Mouse (Mus musculus) hindbrain, embryonic 14.5 days (tissue): Measurements from ENCODE around the gene Krtap19-9b. TPM values are rescaled to one million over a fixed set of nuclear protein-coding genes. Genes with fewer than 3 reads are reported as not detected.

ENCODE experiments used
- ATAC-seq: fragments of 200-750 bp; cut with Nextera tagmentation; 2 replicates; pipeline ENCODE4 v1.8.0; 2017; ENCODE audit warnings: moderate number of reproducible peaks, mild to moderate bottlenecking, moderate TSS enrichment, moderate library complexity; ENCODE audit not compliant: low FRiP score
- DNase-seq: peaks from one replicate; pipeline ENCODE4 v3.0.0-alpha.2; 2015; ENCODE audit warnings: low spot score
- H3K27ac ChIP-seq: fragments of 300-500 bp; sonication (generic); 2 replicates; pipeline ENCODE4 v1.5.1; 2014; ENCODE audit warnings: mild to moderate bottlenecking, moderate library complexity
- H3K27me3 ChIP-seq: fragments of 300-500 bp; sonication (generic); 2 replicates; pipeline ENCODE4 v1.6.1; 2014; ENCODE audit warnings: mild to moderate bottlenecking, low read length, mixed read lengths; ENCODE audit not compliant: control insufficient read depth, insufficient read depth
- H3K36me3 ChIP-seq: fragments of 300-500 bp; sonication (generic); replicated peaks from 2 replicates; pipeline ENCODE4 v1.6.1; 2014; ENCODE audit not compliant: control insufficient read depth, insufficient read depth
- H3K4me1 ChIP-seq: fragments of 300-500 bp; sonication (generic); replicated peaks from 2 replicates; pipeline ENCODE4 v1.6.1; 2014; ENCODE audit warnings: antibody characterized with exemption, low read length, mixed read lengths; ENCODE audit not compliant: control insufficient read depth, insufficient read depth
- H3K4me2 ChIP-seq: fragments of 300-500 bp; sonication (generic); replicated peaks from 2 replicates; pipeline ENCODE4 v1.6.1; 2014; ENCODE audit warnings: mild to moderate bottlenecking, moderate library complexity
- H3K4me3 ChIP-seq: fragments of 300-500 bp; sonication (generic); replicated peaks from 2 replicates; pipeline ENCODE4 v1.5.1; 2014; ENCODE audit warnings: mild to moderate bottlenecking, low read length
- H3K9ac ChIP-seq: fragments of 300-500 bp; sonication (generic); 2 replicates; pipeline ENCODE4 v1.6.1; 2014
- H3K9me3 ChIP-seq: fragments of 300-500 bp; sonication (generic); 2 replicates; pipeline ENCODE4 v1.6.1; 2016; ENCODE audit warnings: low read length; ENCODE audit not compliant: control insufficient read depth
- WGBS: fragments of 180-500 bp; shearing (Covaris S2); extraction: QIAGEN DNeasy Blood & Tissue Kit; methylation state at CpG from one replicate; pipeline ENCODE4 v1.1.7; 2014; 5-methylcytosine and 5-hydroxymethylcytosine counted together
- polyA plus RNA-seq: library from polyadenylated mRNA; unstranded; fragments of >200 nt; fragmentation: Nextera tagmentation; extraction: Ambion mirVana; gene quantifications from 2 replicates; pipeline ENCODE4 v1.2.1, GENCODE M21; 2014

The Krtap19-9b gene
- polyA plus RNA-seq = not detected in 2 replicates

GRCm38 (mm10) chr16:88932165-88932564 is at the start of gene Krtap19-9b:
Gene Krtap19-9b, minus strand, starts transcription at chr16:88932265.
- no peak for ATAC-seq
- Histone ChIP-seq H3K9me3 (no peaks in the 10 kb centered on the region), H3K27me3 (no peaks in the 10 kb centered on the region), H3K4me2 (no peak within 1 kb of the TSS), H3K4me3 (no peak within 1 kb of the TSS), H3K27ac (no peak within 1 kb of the TSS), H3K36me3 (no peaks in the 10 kb centered on the region), H3K9ac (no peak within 1 kb of the TSS), H3K4me1 (no peaks in the 10 kb centered on the region)
- no peak for DNase-seq
- WGBS = 96% methylated on average over 3 of the region's 3 CpGs

GRCm38 (mm10) chr16:88962773-88963172 is 30.7 kb upstream of the Krtap19-9b start, which contains the start of gene Krtap16-3:
Gene Krtap16-3, minus strand, starts transcription at chr16:88962873.
- DNase-seq (no peak), ATAC-seq (no peak)
- no peaks in the 10 kb centered on the region for H3K27me3 ChIP-seq
- no peak within 1 kb of the TSS for H3K4me3 ChIP-seq
- WGBS = 89% methylated on average over 7 of the region's 7 CpGs
- no peak within 1 kb of the TSS for H3K9ac ChIP-seq
- no peaks in the 10 kb centered on the region for H3K36me3 ChIP-seq
- H3K27ac ChIP-seq = no peak within 1 kb of the TSS
- no peak within 1 kb of the TSS for H3K4me2 ChIP-seq
- H3K4me1 ChIP-seq = no peaks in the 10 kb centered on the region
- H3K9me3 ChIP-seq = no peaks in the 10 kb centered on the region

- WGBS = 81% methylated on average over 6 of the region's 6 CpGs
- Histone ChIP-seq H3K4me2 (no peak overlapping the region), H3K4me1 (no peaks in the 10 kb centered on the region), H3K9ac (no peak overlapping the region), H3K27me3 (no peaks in the 10 kb centered on the region), H3K36me3 (no peaks in the 10 kb centered on the region), H3K27ac (no peak overlapping the region), H3K4me3 (no peak overlapping the region), H3K9me3 (no peaks in the 10 kb centered on the region)
- DNase-seq (no peak), ATAC-seq (no peak)
Measured at GRCm38 (mm10) chr16:88941106-88941505, 9.0 kb upstream of the Krtap19-9b start.

GRCm38 (mm10) chr16:88938252-88938651 is 6.2 kb upstream of the Krtap19-9b start:
- WGBS = 74% methylated on average over 7 of the region's 7 CpGs
- DNase-seq (peak; percentile 28), ATAC-seq (no peak)

GRCm38 (mm10) chr16:88896357-88896756 is 35.7 kb downstream of the Krtap19-9b start, which contains the start of gene Krtap19-5:
Gene Krtap19-5, minus strand, starts transcription at chr16:88896457.
- H3K4me3 ChIP-seq = no peak within 1 kb of the TSS
- H3K4me1 ChIP-seq = no peaks in the 10 kb centered on the region
- no peaks in the 10 kb centered on the region for H3K36me3 ChIP-seq
- H3K9ac ChIP-seq = no peak within 1 kb of the TSS
- H3K9me3 ChIP-seq = no peaks in the 10 kb centered on the region
- ATAC-seq = no peak
- no peak within 1 kb of the TSS for H3K27ac ChIP-seq
- no peaks in the 10 kb centered on the region for H3K27me3 ChIP-seq
- DNase-seq = no peak
- H3K4me2 ChIP-seq = no peak within 1 kb of the TSS
- 96% methylated on average over 6 of the region's 6 CpGs for WGBS

More at GRCm38 (mm10) chr16:88938252-88938651, 6.2 kb upstream of the Krtap19-9b start:
- Histone ChIP-seq H3K27ac (no peak overlapping the region), H3K27me3 (no peaks in the 10 kb centered on the region), H3K4me1 (no peaks in the 10 kb centered on the region), H3K4me2 (no peak overlapping the region), H3K4me3 (no peak overlapping the region), H3K9me3 (no peaks in the 10 kb centered on the region), H3K9ac (no peak overlapping the region), H3K36me3 (no peaks in the 10 kb centered on the region)

- DNase-seq = no peak
- WGBS = 89% methylated on average over 6 of the region's 6 CpGs
Measured at GRCm38 (mm10) chr16:88886870-88887269, 45.2 kb downstream of the Krtap19-9b start.

GRCm38 (mm10) chr16:88884989-88885388 is 47.1 kb downstream of the Krtap19-9b start, which contains the start of gene Krtap19-4:
Gene Krtap19-4, minus strand, starts transcription at chr16:88885089.
- 92% methylated on average over 5 of the region's 5 CpGs for WGBS

More at GRCm38 (mm10) chr16:88886870-88887269, 45.2 kb downstream of the Krtap19-9b start:
- Histone ChIP-seq H3K9ac (no peak overlapping the region), H3K27ac (no peak overlapping the region), H3K4me3 (no peak overlapping the region), H3K36me3 (no peaks in the 10 kb centered on the region), H3K27me3 (no peaks in the 10 kb centered on the region), H3K9me3 (no peaks in the 10 kb centered on the region), H3K4me1 (no peaks in the 10 kb centered on the region), H3K4me2 (no peak overlapping the region)
- ATAC-seq = no peak

More at GRCm38 (mm10) chr16:88884989-88885388, 47.1 kb downstream of the Krtap19-9b start, which contains the start of gene Krtap19-4:
- Histone ChIP-seq H3K27me3 (no peaks in the 10 kb centered on the region), H3K27ac (no peak within 1 kb of the TSS), H3K4me3 (no peak within 1 kb of the TSS), H3K36me3 (no peaks in the 10 kb centered on the region), H3K9me3 (no peaks in the 10 kb centered on the region), H3K4me1 (no peaks in the 10 kb centered on the region), H3K4me2 (no peak within 1 kb of the TSS), H3K9ac (no peak within 1 kb of the TSS)
- DNase-seq (no peak), ATAC-seq (no peak)

Other genes with a start within 250 kb of the Krtap19-9b start
- gene 2310061N02Rik, start 224.3 kb downstream of the Krtap19-9b start, polyA plus RNA-seq = not detected in 2 replicates
- not detected in 2 replicates for gene Krtap13-1, start 203.4 kb downstream of the Krtap19-9b start, polyA plus RNA-seq
- gene Krtap13, start 180.6 kb downstream of the Krtap19-9b start, polyA plus RNA-seq = not detected in 2 replicates
- gene 2310034C09Rik, start 173.4 kb downstream of the Krtap19-9b start, polyA plus RNA-seq = not detected in 2 replicates
- gene 2310057N15Rik, start 158.1 kb downstream of the Krtap19-9b start, polyA plus RNA-seq = not detected in 2 replicates
- not detected in 2 replicates for gene Gm5965, start 154.4 kb downstream of the Krtap19-9b start, polyA plus RNA-seq
- not detected in 2 replicates for gene Gm20741, start 120.0 kb downstream of the Krtap19-9b start, polyA plus RNA-seq
- not detected in 2 replicates for gene Krtap15, start 112.0 kb downstream of the Krtap19-9b start, polyA plus RNA-seq
- gene Krtap14, start 106.1 kb downstream of the Krtap19-9b start, polyA plus RNA-seq = not detected in 2 replicates
- not detected in 2 replicates for gene Krtap19-1, start 62.9 kb downstream of the Krtap19-9b start, polyA plus RNA-seq
- gene Krtap19-2, start 58.0 kb downstream of the Krtap19-9b start, polyA plus RNA-seq = not detected in 2 replicates
- not detected in 2 replicates for gene Krtap19-3, start 54.2 kb downstream of the Krtap19-9b start, polyA plus RNA-seq
- not detected in 2 replicates for gene Krtap19-4, start 47.2 kb downstream of the Krtap19-9b start, polyA plus RNA-seq
- not detected in 2 replicates for gene Krtap19-5, start 35.8 kb downstream of the Krtap19-9b start, polyA plus RNA-seq
- gene Krtap16-3, start 30.6 kb upstream of the Krtap19-9b start, polyA plus RNA-seq = not detected in 2 replicates
- not detected in 2 replicates for gene Krtap22-2, start 78.5 kb upstream of the Krtap19-9b start, polyA plus RNA-seq
- gene Gm10229, start 83.0 kb upstream of the Krtap19-9b start, polyA plus RNA-seq = not detected in 2 replicates
- gene Krtap6-1, start 99.4 kb upstream of the Krtap19-9b start, polyA plus RNA-seq = not detected in 2 replicates
- gene Gm10228, start 109.2 kb upstream of the Krtap19-9b start, polyA plus RNA-seq = not detected in 2 replicates
- gene Krtap6-5, start 115.6 kb upstream of the Krtap19-9b start, polyA plus RNA-seq = not detected in 2 replicates
- not detected in 2 replicates for gene 1110025L11Rik, start 131.7 kb upstream of the Krtap19-9b start, polyA plus RNA-seq
- not detected in 2 replicates for gene Krtap6-3, start 151.8 kb upstream of the Krtap19-9b start, polyA plus RNA-seq
- not detected in 2 replicates for gene Gm6358, start 208.6 kb upstream of the Krtap19-9b start, polyA plus RNA-seq
- gene Gm10061, start 218.8 kb upstream of the Krtap19-9b start, polyA plus RNA-seq = not detected in 2 replicates
- gene Gm9789, start 225.7 kb upstream of the Krtap19-9b start, polyA plus RNA-seq = not detected in 2 replicates
- gene Gm7735, start 237.2 kb upstream of the Krtap19-9b start, polyA plus RNA-seq = not detected in 2 replicates
- not detected in 2 replicates for gene 1110057P08Rik, start 242.5 kb upstream of the Krtap19-9b start, polyA plus RNA-seq